Mouse (Mus musculus) brain, adult 10 weeks (tissue): ENCODE measurements around the gene E330034G19Rik. TPM values are rescaled to one million over a fixed set of nuclear protein-coding genes. Genes with fewer than 3 reads are reported as not detected.

Source experiments
- polyA plus RNA-seq: library from polyadenylated mRNA; stranded (reverse); fragments of 350-450 nt; fragmentation: Illumina TruSeq; extraction: RNeasy Lipid Tissue Mini Kit (QIAGEN cat#74804); gene quantifications from one replicate; pipeline ENCODE4 v1.2.3, GENCODE M21; 2015; ENCODE audit warnings: low read depth, low replicate concordance

E330034G19Rik gene
- not detected for polyA plus RNA-seq

GRCm38 (mm10) chr14:24292914-24293313, at the start of gene E330034G19Rik:
Gene E330034G19Rik, plus strand, starts transcription at chr14:24293214.

GRCm38 (mm10) chr14:24245177-24246081, 47.6 kb upstream of the E330034G19Rik start, which contains the start of gene Dlg5:
Gene Dlg5, minus strand, starts transcription at chr14:24245920.

Other genes starting within 250 kb of the E330034G19Rik start
- 21.5 TPM for gene Dlg5, start 47.3 kb upstream of the E330034G19Rik start, polyA plus RNA-seq
- 14.5 TPM for gene Polr3a, start 193.8 kb downstream of the E330034G19Rik start, polyA plus RNA-seq
- 2,580 TPM for gene Rps24, start 193.9 kb downstream of the E330034G19Rik start, polyA plus RNA-seq